Mouse (Mus musculus) ovary, adult 18-20 months (tissue): ENCODE data around the gene Notch3.
"Not testable (repeated sequence)": the region's sequence is repeated elsewhere in the genome, so short reads cannot be mapped to it uniquely, and the experiment has no call there.

Experiments
- DNase-seq: peaks from one replicate; pipeline ENCODE4 v3.0.0; 2022; ENCODE audit warnings: low spot score, mixed read lengths

Notch3 gene

DNA sequence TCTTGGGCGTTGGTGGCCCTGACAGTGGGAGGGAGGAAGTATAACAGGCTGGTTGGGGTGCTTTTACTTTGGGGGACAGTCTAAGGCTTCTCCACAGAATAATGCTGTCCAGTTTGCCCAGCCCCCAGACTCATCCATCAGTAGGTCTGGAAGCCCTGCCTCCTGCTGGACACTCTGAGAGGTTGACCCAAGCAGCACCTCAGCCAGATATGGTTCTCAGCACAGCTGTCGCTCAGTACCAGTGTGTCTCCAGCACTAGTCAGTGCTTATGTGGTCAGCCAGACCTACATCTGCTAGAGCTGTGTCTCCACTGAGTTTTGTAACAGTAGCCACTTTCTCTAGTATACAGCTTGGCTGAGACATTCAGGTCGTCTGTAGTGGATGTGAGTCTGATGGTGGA lies 48.2 kb downstream of the Notch3 start:
- DNase-seq, result no peak

DNA sequence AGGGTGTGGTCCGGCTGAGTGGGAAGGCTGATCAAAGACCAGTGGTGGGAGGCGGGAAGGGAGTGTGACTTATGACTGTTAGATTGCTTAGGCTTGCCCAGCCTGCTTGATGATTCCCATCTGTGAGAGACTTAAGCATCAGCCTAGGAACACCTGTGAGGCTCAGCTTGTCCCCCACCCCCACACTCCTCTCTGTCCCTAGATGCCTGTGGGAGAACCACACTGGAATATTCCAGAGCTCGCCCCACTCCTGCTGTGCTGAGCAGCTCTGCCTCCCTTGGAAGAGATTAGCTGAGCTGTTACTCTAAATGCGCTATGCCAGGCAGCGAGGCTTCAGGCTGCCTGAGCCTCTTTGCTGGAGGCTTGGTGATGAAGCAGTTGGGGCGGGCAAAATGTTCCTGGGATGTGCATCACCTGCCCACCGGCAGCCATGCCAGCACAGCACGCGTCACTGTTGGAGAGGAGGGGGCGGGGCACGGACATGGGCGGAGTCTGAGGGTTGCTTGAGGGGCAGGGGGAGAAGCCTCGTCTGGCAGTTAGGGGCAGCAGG lies 48.7 kb downstream of the Notch3 start:
- not testable (repeated sequence) for DNase-seq

DNA sequence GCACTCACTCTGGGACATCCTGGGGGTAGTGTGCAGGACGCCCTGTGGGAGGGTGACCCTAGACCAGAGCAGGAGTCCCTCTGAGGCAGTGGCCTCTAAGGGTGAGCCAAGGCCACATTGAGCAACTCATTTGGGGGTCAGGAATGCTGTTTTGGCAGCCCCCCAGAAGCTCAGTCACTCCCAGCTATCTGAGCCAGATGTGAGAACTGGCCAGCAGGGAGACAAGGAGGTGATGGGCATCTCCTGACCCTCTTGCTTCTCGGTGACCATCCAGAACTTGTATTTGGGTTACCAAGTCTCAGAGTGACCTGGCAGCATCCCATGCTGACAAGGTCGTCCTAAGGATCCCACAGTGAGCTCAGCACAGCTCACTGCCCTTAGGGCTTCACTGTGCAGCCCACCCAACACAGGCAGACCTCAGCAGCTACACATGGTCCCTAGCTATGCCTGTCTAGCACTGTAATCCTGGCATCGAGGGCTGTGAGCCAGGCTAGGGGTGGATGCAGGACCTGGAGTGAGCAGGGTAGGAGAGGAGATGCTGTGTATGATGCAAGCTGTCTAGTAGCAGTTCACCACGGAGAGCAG lies 49.3 kb downstream of the Notch3 start:
- DNase-seq, result no peak

DNA sequence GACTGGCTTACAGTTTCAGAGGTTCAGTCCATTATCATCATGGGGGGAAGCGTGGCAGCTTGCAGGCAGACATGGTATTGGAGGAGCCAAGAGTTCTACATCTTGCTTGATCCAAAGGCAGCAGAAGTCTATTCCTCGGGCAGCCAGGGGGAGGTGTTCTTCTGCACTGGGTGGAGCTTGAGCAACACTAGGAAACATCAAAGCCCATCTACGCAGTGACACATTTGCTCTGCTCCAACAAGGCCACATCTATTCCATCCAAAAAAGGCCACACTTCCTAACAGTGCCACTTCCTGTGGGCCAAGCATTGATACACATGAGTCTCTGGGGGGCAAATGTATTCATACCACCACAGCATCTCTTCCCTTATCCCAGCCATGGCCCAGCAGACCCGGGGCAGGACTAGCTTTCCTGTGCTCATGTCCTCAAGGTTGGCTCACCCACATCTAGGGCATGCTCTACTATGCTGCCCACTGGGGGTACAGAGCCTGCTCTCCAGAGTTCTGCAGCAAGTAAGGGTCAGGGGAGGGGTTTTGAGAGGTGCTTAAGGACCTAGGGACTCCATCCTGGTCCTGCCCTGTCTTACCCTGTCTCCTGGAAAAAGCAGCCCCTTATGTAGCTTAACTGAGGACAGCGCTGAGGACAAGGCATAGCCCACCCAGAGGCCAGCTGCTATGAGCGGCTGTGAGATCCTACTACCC lies 49.9 kb downstream of the Notch3 start:
- DNase-seq, result no peak

DNA sequence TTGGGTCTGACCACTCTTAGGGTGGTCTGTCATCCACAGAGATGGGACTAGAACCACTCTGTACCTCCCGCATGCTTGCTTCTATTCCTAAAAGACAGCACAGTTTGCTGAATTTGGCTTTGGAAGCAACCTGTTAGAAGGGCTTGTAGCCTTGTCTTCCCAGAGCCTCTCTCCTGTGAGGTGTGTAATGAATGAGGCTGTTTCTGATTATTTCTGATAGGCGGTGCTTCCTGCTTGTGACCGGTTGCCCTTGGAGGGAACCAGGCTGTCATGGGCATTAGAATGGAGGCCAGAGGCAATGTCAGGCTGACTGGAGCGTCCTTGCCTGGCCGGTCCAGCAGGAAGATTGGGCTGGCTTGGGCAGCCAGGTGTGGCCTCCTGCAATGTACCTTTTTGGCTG lies 52.2 kb downstream of the Notch3 start:
- DNase-seq, result not testable (repeated sequence)

DNA sequence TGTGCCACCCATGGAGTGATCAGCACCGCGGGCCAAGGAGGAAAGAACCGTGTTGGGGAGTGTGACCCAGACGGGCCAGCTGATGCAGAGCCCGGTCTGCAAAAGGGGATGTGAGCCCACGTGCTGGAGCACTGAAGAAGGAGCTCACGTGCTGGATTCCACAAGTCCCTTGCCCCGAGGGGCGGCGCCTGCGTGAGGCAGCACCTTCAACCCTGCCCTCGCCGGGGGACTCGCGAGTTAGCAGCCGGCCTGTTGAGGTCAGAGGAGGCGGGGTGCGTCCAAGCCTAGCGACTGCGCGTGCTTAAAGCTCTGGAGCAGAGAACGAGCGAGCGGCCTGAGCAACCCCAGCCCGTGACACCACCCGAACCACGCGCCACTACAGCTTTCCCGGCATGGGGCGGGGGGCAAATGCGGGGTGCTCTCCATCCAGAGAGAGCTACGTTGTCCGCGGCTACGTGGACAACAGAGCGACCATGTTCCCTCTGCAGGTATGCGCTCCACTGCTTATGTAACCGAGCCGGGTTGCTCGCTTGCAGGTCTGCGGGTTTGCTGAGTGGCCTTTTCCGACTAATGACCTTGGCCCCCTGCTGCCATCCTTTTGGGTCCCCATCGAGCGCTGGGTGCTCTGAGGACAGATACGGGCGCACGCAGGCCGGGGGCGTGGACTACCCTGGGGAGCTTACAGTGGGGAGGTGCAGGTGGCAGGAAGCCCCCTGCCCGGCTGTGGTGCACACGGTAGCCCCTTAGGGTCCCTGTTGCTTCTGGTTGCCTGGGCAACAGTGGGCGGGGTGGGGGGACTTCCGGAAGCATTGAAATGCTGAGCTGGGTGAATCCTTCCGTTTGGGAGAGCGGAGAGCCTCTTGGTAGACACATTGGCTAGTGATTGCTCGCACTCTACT lies 52.9 kb downstream of the Notch3 start:
- peak; percentile 60 for DNase-seq

DNA sequence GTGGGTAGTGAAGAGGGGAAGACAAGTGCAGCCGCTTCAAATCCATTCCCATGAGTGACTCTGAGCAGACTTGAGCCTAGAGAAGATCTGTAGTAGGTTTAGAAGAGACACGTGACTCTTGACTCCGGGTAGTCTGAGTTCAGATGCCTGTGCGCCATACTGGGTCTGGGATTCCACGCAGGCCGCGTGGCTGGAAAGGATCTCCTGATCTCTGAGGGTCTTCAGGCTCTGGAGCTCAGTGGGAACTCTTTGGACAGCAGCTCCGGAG lies 53.5 kb downstream of the Notch3 start:
- no peak for DNase-seq

DNA sequence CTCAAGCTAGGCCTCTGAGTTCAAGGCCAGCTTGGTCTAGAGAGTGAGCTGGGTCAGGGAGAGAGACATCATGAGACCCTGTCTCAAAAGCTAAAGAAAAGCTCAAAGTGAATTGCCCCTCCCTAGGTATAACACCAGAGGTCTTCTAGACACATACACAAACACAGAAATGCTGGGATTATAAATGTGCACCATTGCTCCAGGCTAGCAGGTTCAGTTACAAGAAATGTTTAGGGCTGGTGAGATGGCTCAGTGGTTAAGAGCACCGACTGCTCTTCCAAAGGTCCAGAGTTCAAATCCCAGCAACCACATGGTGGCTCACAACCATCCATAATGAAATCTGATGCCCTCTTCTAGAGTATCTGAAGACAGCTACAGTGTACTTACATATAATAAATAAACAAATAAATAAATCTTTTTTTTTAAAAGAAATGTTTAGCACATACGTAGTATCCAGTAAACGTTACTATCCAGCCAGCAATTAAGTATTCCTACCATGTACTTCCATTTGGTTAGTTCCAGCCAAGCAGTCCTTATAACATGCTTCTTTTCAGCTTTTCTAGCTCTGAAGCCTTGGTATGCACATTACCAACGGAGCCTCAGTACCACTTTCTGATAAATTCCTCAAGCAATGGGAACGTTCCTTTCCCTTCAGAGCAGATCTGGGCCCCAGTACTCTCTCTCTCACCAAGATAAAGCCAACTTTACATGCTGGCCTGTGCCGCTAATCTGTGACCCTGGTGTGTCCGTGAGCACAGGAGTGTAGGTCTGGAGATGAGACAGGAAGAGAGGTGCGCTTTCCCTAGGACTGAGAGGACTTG lies 54.0 kb downstream of the Notch3 start:
- DNase-seq, result no peak

DNA sequence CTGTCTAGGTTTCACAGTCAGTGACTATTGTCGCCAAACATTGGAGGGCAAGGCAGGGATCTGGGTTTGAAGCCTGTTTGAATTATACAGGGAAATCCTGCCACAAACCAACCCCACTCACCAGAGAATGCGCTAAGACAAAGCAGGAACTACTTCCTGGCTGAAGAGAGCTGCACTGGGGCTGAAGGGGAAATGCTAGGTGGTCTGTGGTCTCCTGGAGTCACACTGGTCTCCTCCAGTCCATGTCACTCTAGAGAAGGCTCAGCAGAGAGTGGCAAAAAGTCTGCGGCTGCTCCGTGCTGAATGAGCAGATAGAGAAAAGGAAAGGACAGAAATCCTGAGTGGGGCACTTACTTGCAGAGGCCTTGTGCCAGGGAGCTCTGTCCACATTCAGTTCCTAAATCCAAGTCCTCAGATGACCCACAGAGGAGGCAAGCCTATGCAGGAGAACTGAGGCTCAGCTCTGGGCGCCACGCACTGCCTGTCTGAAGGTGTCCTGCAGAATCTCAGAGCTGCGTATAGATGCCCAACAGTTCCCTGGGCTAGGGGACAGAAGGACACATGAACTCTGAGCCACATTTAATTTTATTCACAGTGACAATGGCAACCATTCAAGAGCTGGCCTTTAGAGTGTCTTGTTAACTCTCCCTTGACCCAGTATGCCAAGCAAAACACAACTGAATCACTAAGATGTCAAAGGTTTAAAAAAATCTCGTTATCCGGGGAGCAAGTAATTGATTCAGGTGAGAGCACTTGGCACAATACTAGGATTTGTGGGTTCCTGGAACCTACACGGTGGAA lies 55.5 kb downstream of the Notch3 start:
- DNase-seq, result no peak

DNA sequence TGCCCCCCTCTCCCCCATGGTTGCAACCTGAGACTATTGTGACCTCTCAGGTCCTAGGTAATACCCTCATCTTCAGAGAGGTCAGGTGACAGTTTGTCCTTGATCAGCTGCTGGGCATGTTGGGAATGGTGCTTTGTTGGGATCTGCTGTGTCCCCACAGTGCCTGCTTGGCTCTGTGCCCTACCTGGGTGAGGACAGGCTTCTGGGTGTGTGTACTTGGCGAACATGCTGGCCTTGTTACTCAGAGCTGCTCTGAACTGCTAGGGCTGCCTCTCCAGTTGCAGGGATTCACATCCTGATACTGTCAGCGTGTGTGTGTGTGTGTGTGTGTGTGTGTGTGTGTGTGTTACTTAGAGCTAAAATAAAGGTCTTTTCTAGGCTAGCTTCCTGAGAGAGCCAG lies 56.2 kb downstream of the Notch3 start:
- DNase-seq, result no peak

DNA sequence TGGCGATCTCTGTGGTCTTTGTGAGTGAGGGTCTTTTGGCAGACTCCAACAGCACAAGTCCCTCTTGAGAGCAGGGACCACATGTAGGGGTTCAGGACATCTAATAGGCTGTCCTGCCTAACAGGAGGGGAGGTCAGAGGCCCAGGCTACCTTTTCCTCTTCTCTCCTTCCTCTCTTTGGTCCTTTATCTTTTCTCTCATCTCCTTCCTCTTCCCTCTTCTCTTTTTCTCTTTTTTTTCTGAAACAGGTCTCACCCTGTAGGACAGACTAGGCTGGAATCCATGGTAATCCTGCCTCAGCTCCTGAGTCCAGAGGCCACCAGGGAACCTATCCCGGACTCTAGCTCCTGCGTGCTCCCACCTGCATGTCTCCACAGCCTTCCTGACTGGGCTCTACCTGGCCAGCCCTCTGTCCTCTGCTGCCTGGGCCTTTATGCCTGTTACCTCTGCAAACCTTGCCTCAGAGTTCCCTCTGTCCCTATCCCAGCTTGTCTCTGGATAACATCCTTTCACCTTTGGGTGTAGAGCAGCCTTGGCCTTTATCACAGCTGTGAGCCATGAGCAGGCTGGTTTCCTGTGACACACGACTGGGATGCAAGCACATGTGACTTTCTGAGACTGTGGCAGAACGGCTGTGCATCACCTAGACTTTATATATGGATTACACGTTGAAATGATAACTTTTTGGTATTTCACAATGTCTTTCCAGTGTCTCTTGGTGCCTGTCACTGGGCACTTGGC lies 57.3 kb downstream of the Notch3 start:
- no peak for DNase-seq

DNA sequence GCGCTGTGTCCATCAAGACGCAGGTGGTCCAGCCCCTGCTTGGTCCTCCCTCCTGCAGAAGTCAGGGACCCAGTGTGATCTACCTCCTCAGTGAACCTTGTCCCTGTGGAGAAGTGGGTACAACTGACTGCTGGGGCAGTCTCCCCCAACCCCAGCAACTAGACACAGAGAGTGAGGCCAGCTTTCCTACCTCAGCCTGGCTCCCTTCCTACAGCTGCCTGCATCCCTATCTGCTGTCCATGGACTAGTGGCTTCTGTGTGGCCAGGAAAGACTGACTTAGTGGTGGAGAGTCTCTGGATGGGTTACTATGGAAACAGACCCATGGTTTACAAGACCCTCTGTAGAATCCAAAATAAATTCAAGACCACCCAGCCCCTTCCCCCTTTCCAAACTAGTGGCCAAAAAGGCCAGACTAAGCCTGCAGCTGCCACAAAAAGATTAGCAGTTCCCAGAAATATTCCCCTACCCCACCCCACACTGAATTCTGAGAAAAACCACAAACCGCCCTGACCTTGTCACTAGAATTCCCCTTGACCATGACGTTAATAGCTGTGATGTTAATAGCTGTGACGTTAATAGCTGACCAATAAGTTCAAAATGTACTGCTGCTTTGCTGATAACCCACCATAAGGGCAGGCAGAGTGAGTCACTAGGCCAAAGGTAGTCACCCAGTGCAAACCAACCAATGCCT lies 58.2 kb downstream of the Notch3 start:
- DNase-seq, result not testable (repeated sequence)

DNA sequence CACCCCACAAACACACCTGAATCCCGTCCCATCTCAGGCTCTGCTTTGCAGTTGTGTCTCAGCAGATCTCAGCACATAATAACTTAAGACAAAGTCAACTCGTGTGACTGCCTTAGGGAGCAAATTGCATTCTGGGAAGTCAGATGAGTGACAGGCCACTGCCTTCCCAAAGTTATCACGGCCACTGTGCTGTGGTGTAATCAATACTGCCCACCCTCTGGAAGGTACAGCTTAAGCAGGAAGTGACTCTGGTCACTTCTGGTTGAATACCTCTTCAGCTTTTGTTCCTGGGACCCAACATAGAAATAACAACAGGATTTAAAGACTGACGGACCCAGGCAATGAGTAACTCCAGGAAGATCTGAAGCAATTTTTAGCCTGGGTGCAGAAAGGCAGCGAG lies 58.8 kb downstream of the Notch3 start:
- no peak for DNase-seq

DNA sequence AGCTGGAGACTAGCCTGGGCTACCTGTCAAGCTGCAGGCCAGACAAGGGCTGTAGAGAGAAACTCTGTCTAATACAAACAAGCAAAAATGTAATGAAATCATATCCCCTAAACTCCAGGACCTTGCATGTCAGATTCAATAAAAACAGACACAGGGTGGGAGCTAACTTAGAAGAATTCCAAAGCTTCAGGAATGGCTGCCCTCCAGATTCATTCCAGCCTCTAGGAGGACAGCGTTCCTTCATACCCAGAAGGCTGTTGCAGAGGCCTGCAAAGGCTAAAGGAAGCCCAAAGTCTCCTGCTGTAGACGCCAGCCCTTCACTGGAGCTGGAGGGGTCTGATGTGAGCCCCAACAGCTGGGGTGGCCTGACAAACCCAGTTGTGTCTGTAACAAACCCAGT lies 60.3 kb downstream of the Notch3 start:
- no peak for DNase-seq

DNA sequence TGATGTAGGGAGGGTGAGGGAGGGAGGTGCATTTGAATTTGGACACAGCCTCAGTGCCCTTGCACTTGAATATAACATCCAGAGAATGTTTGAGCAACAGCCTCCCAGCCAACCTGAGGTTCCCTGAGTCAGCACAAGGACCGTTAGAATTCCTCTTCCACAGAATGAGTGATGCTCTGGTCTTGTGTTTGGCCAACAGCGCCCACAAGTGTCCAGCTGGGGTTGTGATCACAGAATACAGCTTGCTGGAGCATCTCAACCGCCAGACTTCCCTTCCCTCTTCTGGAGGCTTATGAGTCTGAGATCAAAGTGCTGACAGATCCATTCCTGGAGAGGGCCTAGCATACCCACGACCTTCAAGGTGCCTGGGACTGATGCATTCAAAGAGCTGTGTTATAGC lies 63.6 kb downstream of the Notch3 start:
- no peak for DNase-seq

DNA sequence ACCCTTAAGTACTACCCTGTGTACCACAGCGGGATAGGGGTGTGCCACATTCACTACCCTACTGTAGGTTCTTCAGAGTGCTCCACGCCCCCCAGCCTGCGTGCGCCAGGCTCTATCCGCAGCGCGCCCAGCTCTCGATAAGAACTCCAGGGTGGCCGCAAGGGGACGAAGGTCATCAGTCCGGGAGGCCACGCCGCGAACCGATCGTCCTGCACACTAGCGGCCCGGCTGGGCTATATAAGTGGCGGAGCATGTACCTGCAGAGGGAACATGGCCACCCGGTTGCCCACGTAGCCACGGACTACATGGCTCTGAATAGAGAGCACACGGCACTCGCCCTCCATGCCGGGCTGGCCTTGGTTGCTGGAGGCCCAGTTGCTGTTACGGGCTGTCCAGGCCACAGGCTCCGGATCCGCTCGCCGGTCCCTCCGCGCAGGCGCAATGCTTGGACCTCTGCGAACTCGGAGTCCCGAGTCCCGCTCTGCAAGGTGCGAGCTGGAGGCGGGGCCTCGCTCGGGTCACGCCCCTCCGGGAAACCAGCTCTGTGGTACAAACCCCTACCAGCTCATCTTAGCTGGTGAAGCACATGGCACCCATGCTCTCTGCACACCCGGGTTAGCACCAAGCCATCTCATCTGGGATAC lies 66.6 kb downstream of the Notch3 start:
- peak; percentile 70 for DNase-seq

DNA sequence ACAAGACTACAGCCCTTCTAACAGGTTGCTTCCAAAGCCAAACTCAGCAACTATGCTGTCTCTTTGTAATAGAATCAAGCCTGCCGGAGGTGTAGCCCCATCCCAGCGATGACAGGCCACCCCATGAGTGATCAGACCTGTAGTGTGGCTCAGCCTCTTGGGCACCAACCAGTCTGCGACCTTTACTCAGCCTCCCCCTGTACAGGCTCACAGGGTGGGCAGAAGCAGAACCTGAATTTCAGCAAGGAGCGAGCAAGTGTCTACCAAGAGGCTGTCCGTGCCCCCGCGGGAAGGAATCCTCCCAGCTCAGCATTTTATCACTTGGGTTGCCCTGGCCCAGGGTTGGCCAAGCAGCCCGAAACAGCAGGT lies 67.1 kb downstream of the Notch3 start:
- no peak for DNase-seq

DNA sequence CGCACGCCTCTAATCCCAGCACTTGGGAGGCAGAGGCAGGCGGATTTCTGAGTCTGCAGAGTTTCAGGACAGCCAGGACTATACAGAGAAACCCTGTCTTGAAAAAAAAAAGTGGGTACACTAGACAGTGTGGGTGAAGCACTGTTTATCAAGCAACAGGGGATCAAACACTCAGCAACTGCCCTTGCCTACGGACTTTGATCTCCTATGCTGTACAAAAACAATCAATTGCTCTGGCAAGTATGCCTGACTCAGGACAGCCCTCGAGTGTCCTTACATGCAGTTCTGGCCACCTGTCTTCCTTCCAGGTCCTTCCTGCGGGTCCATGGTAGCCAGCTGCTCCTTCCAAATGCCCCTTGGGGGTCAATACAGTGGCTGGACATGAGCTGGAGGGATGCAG lies 67.7 kb downstream of the Notch3 start:
- DNase-seq, result not testable (repeated sequence)

DNA sequence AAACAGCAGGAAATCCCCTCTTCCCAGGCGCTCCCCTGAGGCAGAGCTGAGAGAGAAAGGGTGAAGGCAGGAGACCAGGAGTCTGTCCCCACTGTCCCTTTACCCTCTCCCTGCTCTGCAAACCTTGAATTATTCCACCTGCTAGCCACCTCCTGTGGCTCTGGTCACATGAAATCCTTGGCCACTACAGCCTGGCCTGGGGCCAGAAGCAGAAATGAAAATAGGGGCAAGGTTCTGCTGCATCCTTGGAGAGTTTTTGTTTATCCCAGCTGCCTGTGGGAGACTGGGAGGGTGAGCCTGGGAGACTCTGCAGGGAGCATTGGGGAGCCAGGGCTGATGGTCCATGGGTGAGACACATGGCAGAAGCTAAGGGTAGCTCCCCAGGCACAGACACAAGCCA lies 69.0 kb downstream of the Notch3 start:
- peak; percentile 36 for DNase-seq

DNA sequence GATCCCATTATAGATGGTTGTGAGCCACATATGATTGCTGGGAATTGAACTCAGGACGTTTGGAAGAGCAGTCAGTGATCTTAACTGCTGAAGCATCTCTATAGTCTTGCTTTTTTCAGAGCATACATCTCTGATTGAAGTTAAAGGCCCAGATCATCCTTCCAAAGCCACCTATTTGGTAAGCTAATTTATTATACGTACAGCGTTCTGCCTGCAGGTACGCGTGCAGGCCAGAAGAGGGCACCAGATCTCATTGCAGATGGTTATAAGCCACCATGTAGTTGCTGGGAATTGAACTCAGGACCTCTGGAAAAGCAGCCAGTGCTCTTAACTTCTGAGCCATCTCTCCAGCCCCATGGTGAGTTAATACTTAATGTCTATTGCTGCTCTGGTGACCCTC lies 73.8 kb downstream of the Notch3 start:
- DNase-seq, result no peak
